Mouse (Mus musculus): ENCODE data around the gene Poc5.

Poc5 gene

GRCm38 (mm10) chr13:96432376-96432811 is 44.3 kb downstream of the Poc5 start:
- peak; percentile 80 for DNase-seq

GRCm38 (mm10) chr13:96433041-96433440 is 44.9 kb downstream of the Poc5 start:
- no peak for DNase-seq

- peak; percentile 21 for DNase-seq
These were observed 45.6 kb downstream of the Poc5 start for GRCm38 (mm10) chr13:96433648-96434190.

GRCm38 (mm10) chr13:96434899-96435331 is 46.8 kb downstream of the Poc5 start:
- peak; percentile 37 for DNase-seq

- DNase-seq = peak; percentile 72
These were observed 47.7 kb downstream of the Poc5 start for GRCm38 (mm10) chr13:96435793-96436192.

GRCm38 (mm10) chr13:96436921-96437320 is 48.8 kb downstream of the Poc5 start:
- DNase-seq = no peak

GRCm38 (mm10) chr13:96440436-96440835 is 52.3 kb downstream of the Poc5 start:
- no peak for DNase-seq

GRCm38 (mm10) chr13:96450205-96450856 is 62.2 kb downstream of the Poc5 start:
- DNase-seq = no peak

GRCm38 (mm10) chr13:96450869-96451268 is 62.8 kb downstream of the Poc5 start:
- DNase-seq = no peak

- no peak for DNase-seq
These were observed 63.5 kb downstream of the Poc5 start for GRCm38 (mm10) chr13:96451386-96452140.

GRCm38 (mm10) chr13:96452621-96453020 is 64.5 kb downstream of the Poc5 start:
- DNase-seq = no peak

- peak; percentile 29 for DNase-seq
These were observed 66.2 kb downstream of the Poc5 start for GRCm38 (mm10) chr13:96454288-96454687.

- no peak for DNase-seq
These were observed 69.5 kb downstream of the Poc5 start for GRCm38 (mm10) chr13:96457566-96457965.

- no peak for DNase-seq
These were observed 69.9 kb downstream of the Poc5 start for GRCm38 (mm10) chr13:96458018-96458417.

GRCm38 (mm10) chr13:96458606-96459005 is 70.5 kb downstream of the Poc5 start:
- DNase-seq = no peak

GRCm38 (mm10) chr13:96462644-96463043 is 74.5 kb downstream of the Poc5 start:
- no peak for DNase-seq

- no peak for DNase-seq
These were observed 77.2 kb downstream of the Poc5 start for GRCm38 (mm10) chr13:96465315-96465714.

Measured in kidney, postnatal 14 days (tissue).